Mouse (Mus musculus): ENCODE measurements around the gene Elovl6.

DNA sequence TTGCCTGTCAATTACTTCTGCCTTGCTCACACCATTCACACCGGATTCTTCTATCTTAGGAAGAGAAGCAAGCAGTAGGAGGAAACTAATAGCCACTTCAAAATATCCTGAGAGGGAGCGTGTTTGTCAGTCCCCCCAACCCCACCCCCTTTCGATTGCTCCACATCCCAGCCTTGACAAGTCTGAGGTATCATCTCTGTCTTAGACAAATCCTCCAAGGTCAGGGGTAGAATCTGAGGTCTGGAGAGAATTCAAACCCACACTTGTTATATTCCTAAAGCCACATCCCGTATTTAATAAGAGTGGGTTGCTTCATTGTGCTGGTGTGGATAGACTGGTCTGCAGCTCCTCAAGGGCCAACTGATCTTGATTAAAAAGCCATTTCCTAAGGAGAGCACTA lies 40.8 kb downstream of the Elovl6 start:
- TF ChIP-seq POLR2A (IDR thresholded peaks at IDR 0.05; ENCODE audit: low read depth, low read length) (no peak), CTCF (IDR thresholded peaks at IDR 0.05; ENCODE audit: extremely low read depth, insufficient read depth, insufficient read length, insufficient replicate concordance) (no peak)
